Mouse (Mus musculus): ENCODE results near the gene Coil. TPM values are rescaled to one million over a fixed set of nuclear protein-coding genes. Genes with fewer than 3 reads are reported as not detected.

Coil gene
- polyA plus RNA-seq, 1 experiment, result 3.1 TPM

- WGBS, result 2% methylated on average over 48 of the region's 48 CpGs
- DNase-seq, result peak; percentile 98
- TF ChIP-seq POLR2A (IDR thresholded peaks at IDR 0.05; ENCODE audit: low read depth, low read length) (peak; percentile 96), CTCF (conservative IDR thresholded peaks at IDR 0.05; ENCODE audit: insufficient read depth, insufficient read length, low read depth, low read length) (0 out of 2 replicates have a peak, but pooled peaks have one; percentile 13)
Observed at GRCm38 (mm10) chr11:88998974-88999722, 29.1 kb downstream of the Coil start, which contains the start of gene Trim25. TSS of gene Trim25 (plus strand) at chr11:88999376.

DNA sequence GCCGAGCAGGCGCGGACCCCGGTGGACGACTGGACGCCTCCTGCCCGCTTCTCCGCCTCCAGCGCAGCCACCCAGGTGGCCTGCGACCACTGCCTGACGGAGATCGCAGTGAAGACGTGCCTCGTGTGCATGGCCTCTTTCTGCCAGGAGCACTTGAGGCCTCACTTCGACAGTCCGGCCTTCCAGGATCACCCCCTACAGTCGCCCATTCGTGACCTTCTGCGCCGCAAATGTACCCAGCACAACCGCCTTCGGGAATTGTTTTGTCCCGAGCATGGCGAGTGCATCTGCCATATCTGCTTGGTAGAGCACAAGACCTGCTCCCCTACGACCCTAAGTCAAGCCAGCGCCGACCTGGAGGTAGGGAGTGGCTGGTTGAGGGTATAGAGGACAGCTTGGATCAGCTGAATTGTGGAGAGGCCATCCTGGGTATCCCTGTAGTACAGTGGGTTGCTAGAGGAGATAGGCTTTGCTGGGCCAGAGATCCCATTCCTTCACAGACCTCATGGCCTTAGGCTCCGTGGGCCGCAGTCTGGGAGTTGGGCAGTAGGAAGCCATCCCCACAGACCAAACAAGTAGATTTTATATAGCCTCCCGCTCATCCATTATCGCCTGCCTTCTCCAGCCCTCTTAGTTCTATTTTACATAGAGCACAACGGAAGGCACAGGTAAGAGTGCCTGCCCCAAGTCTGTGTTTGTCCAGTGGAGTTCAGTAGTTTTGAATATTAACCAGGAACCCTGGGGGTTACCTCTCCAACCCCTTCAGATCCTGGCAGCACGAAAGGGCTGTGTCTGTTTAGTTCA lies 29.9 kb downstream of the Coil start:
- peak; percentile 73 for DNase-seq
- TF ChIP-seq CTCF (conservative IDR thresholded peaks at IDR 0.05; ENCODE audit: insufficient read depth, insufficient read length, low read depth, low read length) (no peak), POLR2A (IDR thresholded peaks at IDR 0.05; ENCODE audit: low read depth, low read length) (no peak)
- WGBS, result 11% methylated on average over 33 of the region's 33 CpGs

More at GRCm38 (mm10) chr11:88998974-88999722, 29.1 kb downstream of the Coil start, which contains the start of gene Trim25:
- Histone ChIP-seq H3K27me3 (replicated peaks; ENCODE audit: control insufficient read depth, insufficient read depth, low read length) (no peaks in the 10 kb centered on the region), H3K27ac (ENCODE audit: insufficient read depth, low read depth, low read length) (peak within 1 kb of the TSS; percentile 75), H3K4me3 (ENCODE audit: insufficient read depth, low read depth, low read length) (peak within 1 kb of the TSS; percentile 82), H3K4me1 (ENCODE audit: control insufficient read depth, insufficient read depth, low read length) (peaks cover 14% of the 10 kb centered on the region), H3K36me3 (ENCODE audit: control insufficient read depth, insufficient read depth, low read length) (no peaks in the 10 kb centered on the region)

DNA sequence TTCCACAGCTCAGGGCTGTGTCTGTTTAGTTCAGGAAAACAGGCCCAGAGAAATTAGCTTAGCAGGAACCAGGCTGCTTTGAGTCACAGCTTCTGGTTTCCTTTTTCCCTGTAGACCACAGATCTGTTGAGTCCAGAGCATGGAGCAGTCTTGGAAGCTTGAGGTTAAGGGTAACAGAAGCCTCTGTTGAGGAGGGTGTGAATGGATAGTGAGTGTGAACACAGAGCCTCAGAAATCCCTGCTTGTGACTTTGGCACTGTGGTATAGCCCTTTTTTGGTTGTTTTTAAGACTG lies 30.4 kb downstream of the Coil start:
- Histone ChIP-seq H3K36me3 (ENCODE audit: control insufficient read depth, insufficient read depth, low read length) (no peaks in the 10 kb centered on the region), H3K4me3 (ENCODE audit: insufficient read depth, low read depth, low read length) (peak overlapping the region; percentile 82), H3K4me1 (ENCODE audit: control insufficient read depth, insufficient read depth, low read length) (peaks cover 14% of the 10 kb centered on the region), H3K27ac (ENCODE audit: insufficient read depth, low read depth, low read length) (peak overlapping the region; percentile 75), H3K27me3 (replicated peaks; ENCODE audit: control insufficient read depth, insufficient read depth, low read length) (no peaks in the 10 kb centered on the region)
- TF ChIP-seq CTCF (conservative IDR thresholded peaks at IDR 0.05; ENCODE audit: insufficient read depth, insufficient read length, low read depth, low read length), result no peak
- TF ChIP-seq POLR2A (IDR thresholded peaks at IDR 0.05; ENCODE audit: low read depth, low read length), result no peak
- DNase-seq, result no peak

More for the DNA sequence above, 29.9 kb downstream of the Coil start:
- Histone ChIP-seq H3K27ac (ENCODE audit: insufficient read depth, low read depth, low read length) (peak overlapping the region; percentile 75), H3K36me3 (ENCODE audit: control insufficient read depth, insufficient read depth, low read length) (no peaks in the 10 kb centered on the region), H3K4me3 (ENCODE audit: insufficient read depth, low read depth, low read length) (peak overlapping the region; percentile 82), H3K27me3 (replicated peaks; ENCODE audit: control insufficient read depth, insufficient read depth, low read length) (no peaks in the 10 kb centered on the region), H3K4me1 (ENCODE audit: control insufficient read depth, insufficient read depth, low read length) (peaks cover 14% of the 10 kb centered on the region)

GRCm38 (mm10) chr11:89001569-89001968 lies 31.5 kb downstream of the Coil start:
- Histone ChIP-seq H3K36me3 (ENCODE audit: control insufficient read depth, insufficient read depth, low read length) (peaks cover 3% of the 10 kb centered on the region; the same call in 1 of the 2 replicates), H3K27me3 (replicated peaks; ENCODE audit: control insufficient read depth, insufficient read depth, low read length) (no peaks in the 10 kb centered on the region), H3K4me1 (ENCODE audit: control insufficient read depth, insufficient read depth, low read length) (peaks cover 14% of the 10 kb centered on the region), H3K27ac (ENCODE audit: insufficient read depth, low read depth, low read length) (no peak overlapping the region), H3K4me3 (ENCODE audit: insufficient read depth, low read depth, low read length) (peak overlapping the region; percentile 14; the same call in 1 of the 2 replicates)
- no peak for DNase-seq
- WGBS, result 76% methylated on average over 7 of the region's 7 CpGs
- TF ChIP-seq CTCF (conservative IDR thresholded peaks at IDR 0.05; ENCODE audit: insufficient read depth, insufficient read length, low read depth, low read length) (no peak), POLR2A (IDR thresholded peaks at IDR 0.05; ENCODE audit: low read depth, low read length) (no peak)

- H3K4me3 ChIP-seq (ENCODE audit: insufficient read depth, low read depth, low read length), result peak overlapping the region; percentile 25
- no peak for TF ChIP-seq CTCF (conservative IDR thresholded peaks at IDR 0.05; ENCODE audit: insufficient read depth, insufficient read length, low read depth, low read length)
- TF ChIP-seq POLR2A (IDR thresholded peaks at IDR 0.05; ENCODE audit: low read depth, low read length), result no peak
- no peak for DNase-seq
- no peaks in the 10 kb centered on the region for H3K27me3 ChIP-seq (replicated peaks; ENCODE audit: control insufficient read depth, insufficient read depth, low read length)
- peaks cover 3% of the 10 kb centered on the region; the same call in 1 of the 2 replicates for H3K36me3 ChIP-seq (ENCODE audit: control insufficient read depth, insufficient read depth, low read length)
- peaks cover 14% of the 10 kb centered on the region for H3K4me1 ChIP-seq (ENCODE audit: control insufficient read depth, insufficient read depth, low read length)
- 72% methylated on average over 5 of the region's 5 CpGs for WGBS
- H3K27ac ChIP-seq (ENCODE audit: insufficient read depth, low read depth, low read length), result peak overlapping the region; percentile 46
Observed at GRCm38 (mm10) chr11:89002068-89002467, 32.0 kb downstream of the Coil start.

DNA sequence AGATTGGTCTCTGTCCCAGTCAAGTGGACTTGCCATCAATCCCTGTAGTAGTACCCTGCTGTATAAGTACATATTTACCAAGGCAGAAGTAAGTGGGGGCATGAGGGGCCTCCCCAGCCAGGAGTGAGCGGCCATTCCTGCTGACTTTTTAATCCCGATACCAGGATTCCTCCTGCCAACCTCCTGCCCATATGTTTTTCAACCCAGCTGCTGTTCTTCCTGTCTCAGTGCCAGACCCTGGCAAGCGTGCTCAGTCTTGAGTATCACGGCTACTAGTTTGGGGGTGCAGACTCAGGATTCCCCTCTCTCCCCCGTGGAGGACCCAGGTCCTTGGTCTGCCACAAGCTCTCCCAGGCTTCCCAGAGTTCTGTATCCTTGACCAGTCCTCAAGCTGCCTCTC lies 32.6 kb downstream of the Coil start:
- TF ChIP-seq CTCF (conservative IDR thresholded peaks at IDR 0.05; ENCODE audit: insufficient read depth, insufficient read length, low read depth, low read length) (no peak), POLR2A (IDR thresholded peaks at IDR 0.05; ENCODE audit: low read depth, low read length) (no peak)
- Histone ChIP-seq H3K4me3 (ENCODE audit: insufficient read depth, low read depth, low read length) (peak overlapping the region; percentile 19), H3K27ac (ENCODE audit: insufficient read depth, low read depth, low read length) (peak overlapping the region; percentile 46), H3K4me1 (ENCODE audit: control insufficient read depth, insufficient read depth, low read length) (peaks cover 14% of the 10 kb centered on the region), H3K36me3 (ENCODE audit: control insufficient read depth, insufficient read depth, low read length) (peaks cover 3% of the 10 kb centered on the region; the same call in 1 of the 2 replicates), H3K27me3 (replicated peaks; ENCODE audit: control insufficient read depth, insufficient read depth, low read length) (no peaks in the 10 kb centered on the region)
- WGBS, result 37% methylated on average over 5 of the region's 5 CpGs
- no peak for DNase-seq

DNA sequence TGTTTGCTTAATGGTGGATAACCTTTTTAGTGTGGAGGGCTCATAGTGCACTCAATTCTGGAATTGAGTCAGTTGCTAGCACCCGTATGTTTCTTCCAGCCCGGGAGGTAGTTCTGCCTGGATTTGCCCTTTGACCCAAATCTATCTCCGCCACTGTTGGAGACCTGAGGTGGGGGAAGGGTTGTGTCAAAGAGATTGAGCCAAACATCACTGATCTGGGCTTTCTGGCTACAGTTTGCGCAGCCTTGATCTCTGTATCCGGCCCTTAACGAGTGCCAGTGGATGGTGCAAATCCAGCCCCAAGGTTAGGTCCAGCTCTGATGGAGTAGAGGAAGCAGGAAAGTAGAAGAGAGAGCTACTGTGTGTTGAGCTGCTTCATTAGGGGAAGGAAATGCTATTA lies 33.0 kb downstream of the Coil start:
- peaks cover 3% of the 10 kb centered on the region; the same call in 1 of the 2 replicates for H3K36me3 ChIP-seq (ENCODE audit: control insufficient read depth, insufficient read depth, low read length)
- H3K27me3 ChIP-seq (replicated peaks; ENCODE audit: control insufficient read depth, insufficient read depth, low read length), result no peaks in the 10 kb centered on the region
- 25% methylated on average over 6 of the region's 6 CpGs for WGBS
- peak overlapping the region; percentile 46 for H3K27ac ChIP-seq (ENCODE audit: insufficient read depth, low read depth, low read length)
- DNase-seq, result peak; percentile 75
- no peak for TF ChIP-seq CTCF (conservative IDR thresholded peaks at IDR 0.05; ENCODE audit: insufficient read depth, insufficient read length, low read depth, low read length)
- no peak for TF ChIP-seq POLR2A (IDR thresholded peaks at IDR 0.05; ENCODE audit: low read depth, low read length)
- H3K4me1 ChIP-seq (ENCODE audit: control insufficient read depth, insufficient read depth, low read length), result peaks cover 18% of the 10 kb centered on the region
- H3K4me3 ChIP-seq (ENCODE audit: insufficient read depth, low read depth, low read length), result peak overlapping the region; percentile 19; the same call in 1 of the 2 replicates
